ENCODE assay signal across 25 mouse cellular contexts in the genomic region with DNA sequence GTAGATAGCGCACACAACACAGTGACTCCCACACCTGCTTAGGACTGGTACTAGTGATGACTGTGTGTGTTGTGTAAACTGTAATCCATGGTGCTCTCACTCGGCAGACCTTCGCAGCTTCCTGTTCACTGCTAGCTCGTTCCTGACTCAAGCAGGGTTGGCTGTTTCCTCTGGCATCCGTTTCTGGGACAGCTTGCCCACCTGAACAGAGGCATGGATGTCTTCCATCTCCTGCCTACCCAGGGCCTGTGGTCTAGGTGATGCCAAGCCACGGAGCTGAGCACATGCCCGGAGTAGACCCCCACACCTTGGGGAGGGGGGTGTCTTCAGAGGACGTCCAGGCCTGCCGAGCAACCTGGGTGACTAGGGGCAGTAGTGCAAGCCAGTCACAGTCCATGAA. TPM values are rescaled to one million over a fixed set of nuclear protein-coding genes. Genes with fewer than 3 reads are reported as not detected.
DNase-seq lines count a peak whose midpoint lies in the region; ATAC-seq lines count a peak whose summit lies in the region.
"Had no signal": no experiment of that assay in that cellular context is flagged by ENCODE, and none has a peak within 500 bp of the region (broad histone marks: within the 10 kb centered on the region; RNA-seq: fewer than 3 reads in every experiment).

No protein-coding gene starts in this region.

- H3K27me3 ChIP-seq in forebrain, embryonic 10.5 days (ENCODE audit: poor library complexity, severe bottlenecking) = peaks cover 64% of the 10 kb centered on the region
- H3K27me3 ChIP-seq in forebrain, embryonic 11.5 days (ENCODE audit: control insufficient read depth, insufficient read depth, low read length) = no peaks in the 10 kb centered on the region
- peaks cover 83% of the 10 kb centered on the region for H3K27me3 ChIP-seq in midbrain, embryonic 10.5 days (ENCODE audit: low read depth, poor library complexity, severe bottlenecking)
- no peaks in the 10 kb centered on the region for H3K27me3 ChIP-seq in midbrain, embryonic 15.5 days (replicated peaks)
- no peaks in the 10 kb centered on the region for H3K27me3 ChIP-seq in forebrain, embryonic 14.5 days (replicated peaks; ENCODE audit: control insufficient read depth, insufficient read depth, low read length)
- H3K27me3 ChIP-seq: intestine, embryonic 15.5 days; neural tube, embryonic 12.5 days had no signal

- no peak overlapping the region for H3K4me2 ChIP-seq in forebrain, embryonic 11.5 days (ENCODE audit: low read depth, low read length, severe bottlenecking)
- H3K4me2 ChIP-seq in midbrain, embryonic 15.5 days = no peak overlapping the region
- no peak overlapping the region for H3K4me2 ChIP-seq in forebrain, embryonic 14.5 days (ENCODE audit: low read length)
- H3K4me2 ChIP-seq: hindbrain, embryonic 12.5 days; intestine, embryonic 15.5 days; midbrain, embryonic 11.5 days; neural tube, embryonic 12.5 days had no signal

- no peak overlapping the region for H3K9ac ChIP-seq in forebrain, embryonic 11.5 days (ENCODE audit: low read length)
- H3K9ac ChIP-seq in midbrain, embryonic 15.5 days = no peak overlapping the region
- no peak overlapping the region for H3K9ac ChIP-seq in forebrain, embryonic 14.5 days (ENCODE audit: low read length)
- H3K9ac ChIP-seq: hindbrain, embryonic 12.5 days; intestine, embryonic 15.5 days; neural tube, embryonic 12.5 days had no signal

- DNase-seq in forebrain, embryonic 10.5 days (ENCODE audit: extremely low spot score, low spot score) = no peak
- DNase-seq in forebrain, embryonic 11.5 days (ENCODE audit: low spot score) = no peak
- no peak for DNase-seq in midbrain, embryonic 10.5 days (ENCODE audit: low spot score)
- no peak for DNase-seq in forebrain, embryonic 14.5 days (ENCODE audit: low spot score)
- no peak for DNase-seq in MN1 (ENCODE audit: low spot score)
- DNase-seq in heart, postnatal 4 days = no peak
- DNase-seq: adrenal gland, postnatal 10 days; gastrocnemius, postnatal 14 days; kidney, adult 9 months; kidney, postnatal 36 days; lung, adult 2 months; right cerebral cortex, adult 18-20 months; thymus, postnatal 14 days had no signal

- peak overlapping the region; percentile 78 for H3K27ac ChIP-seq in forebrain, embryonic 10.5 days
- H3K27ac ChIP-seq in forebrain, embryonic 11.5 days (ENCODE audit: low read depth, low read length) = no peak overlapping the region
- peak overlapping the region; percentile 4 for H3K27ac ChIP-seq in midbrain, embryonic 10.5 days (replicated peaks)
- no peak overlapping the region for H3K27ac ChIP-seq in midbrain, embryonic 15.5 days
- H3K27ac ChIP-seq in forebrain, embryonic 14.5 days (ENCODE audit: low read depth, low read length) = peak overlapping the region; percentile 88; the same call in 1 of the 2 replicates
- H3K27ac ChIP-seq: hindbrain, embryonic 12.5 days; intestine, embryonic 15.5 days; neural tube, embryonic 12.5 days had no signal

- no peaks in the 10 kb centered on the region for H3K36me3 ChIP-seq in forebrain, embryonic 10.5 days (replicated peaks)
- no peaks in the 10 kb centered on the region for H3K36me3 ChIP-seq in forebrain, embryonic 11.5 days (ENCODE audit: control insufficient read depth, insufficient read depth, low read length)
- H3K36me3 ChIP-seq in midbrain, embryonic 10.5 days = no peaks in the 10 kb centered on the region
- H3K36me3 ChIP-seq in midbrain, embryonic 15.5 days (replicated peaks) = no peaks in the 10 kb centered on the region
- no peaks in the 10 kb centered on the region for H3K36me3 ChIP-seq in forebrain, embryonic 14.5 days (ENCODE audit: control insufficient read depth, insufficient read depth, low read length)
- H3K36me3 ChIP-seq: hindbrain, embryonic 12.5 days; intestine, embryonic 15.5 days; neural tube, embryonic 12.5 days had no signal

- peaks cover 64% of the 10 kb centered on the region for H3K4me1 ChIP-seq in forebrain, embryonic 10.5 days
- H3K4me1 ChIP-seq in forebrain, embryonic 11.5 days (replicated peaks; ENCODE audit: control insufficient read depth, insufficient read depth, low read length) = peaks cover 7% of the 10 kb centered on the region; the same call in 1 of the 2 replicates
- H3K4me1 ChIP-seq in midbrain, embryonic 10.5 days = peaks cover 40% of the 10 kb centered on the region
- peaks cover 15% of the 10 kb centered on the region for H3K4me1 ChIP-seq in midbrain, embryonic 15.5 days
- peaks cover 17% of the 10 kb centered on the region for H3K4me1 ChIP-seq in forebrain, embryonic 14.5 days (ENCODE audit: control insufficient read depth, insufficient read depth, low read length)
- H3K4me1 ChIP-seq: intestine, embryonic 15.5 days had no signal

- ATAC-seq in forebrain, embryonic 11.5 days (replicated peaks; ENCODE audit: low FRiP score) = no peak
- no peak for ATAC-seq in midbrain, embryonic 15.5 days (replicated peaks)
- no peak for ATAC-seq in forebrain, embryonic 14.5 days
- ATAC-seq: activated CD4-positive, CD25-positive, alpha-beta regulatory T cell, adult 4 months had no signal

- H3K4me3 ChIP-seq in forebrain, embryonic 10.5 days = no peak overlapping the region
- no peak overlapping the region for H3K4me3 ChIP-seq in forebrain, embryonic 11.5 days (ENCODE audit: low read depth, low read length)
- H3K4me3 ChIP-seq in midbrain, embryonic 10.5 days = no peak overlapping the region
- H3K4me3 ChIP-seq in midbrain, embryonic 15.5 days = no peak overlapping the region
- no peak overlapping the region for H3K4me3 ChIP-seq in forebrain, embryonic 14.5 days (ENCODE audit: low read depth, low read length)
- H3K4me3 ChIP-seq: erythroblast, embryonic 14.5 days; hindbrain, embryonic 12.5 days; intestine, embryonic 15.5 days; neural tube, embryonic 12.5 days had no signal

- no peaks in the 10 kb centered on the region for H3K9me3 ChIP-seq in forebrain, embryonic 10.5 days
- no peaks in the 10 kb centered on the region for H3K9me3 ChIP-seq in forebrain, embryonic 11.5 days (ENCODE audit: control insufficient read depth, low read length)
- no peaks in the 10 kb centered on the region for H3K9me3 ChIP-seq in midbrain, embryonic 10.5 days (replicated peaks)
- no peaks in the 10 kb centered on the region for H3K9me3 ChIP-seq in midbrain, embryonic 15.5 days
- no peaks in the 10 kb centered on the region for H3K9me3 ChIP-seq in forebrain, embryonic 14.5 days (replicated peaks; ENCODE audit: control insufficient read depth, low read length)
- H3K9me3 ChIP-seq: hindbrain, embryonic 12.5 days; intestine, embryonic 15.5 days; neural tube, embryonic 12.5 days had no signal

- 86% methylated on average over 9 of the region's 9 CpGs for WGBS in forebrain, embryonic 10.5 days
- 87% methylated on average over 9 of the region's 9 CpGs for WGBS in forebrain, embryonic 11.5 days
- 88% methylated on average over 9 of the region's 9 CpGs for WGBS in midbrain, embryonic 10.5 days
- 85% methylated on average over 9 of the region's 9 CpGs for WGBS in midbrain, embryonic 15.5 days
- 86% methylated on average over 9 of the region's 9 CpGs for WGBS in forebrain, embryonic 14.5 days

RNA-seq across cellular contexts. Expression of a gene that starts 54.7 kb away (rescaled TPM):
- polyA plus RNA-seq in forebrain, embryonic 10.5 days (2016; fragmentation: Nextera tagmentation; extraction: Ambion mirVana) = 0.87 and 2.7 TPM in 2 replicates
- 6.0 and 7.4 TPM in 2 replicates for polyA plus RNA-seq in forebrain, embryonic 11.5 days (2014; fragmentation: Nextera tagmentation; extraction: Ambion mirVana)
- 7.7 and 15.9 TPM in 2 replicates for polyA plus RNA-seq in midbrain, embryonic 10.5 days (2016; fragmentation: Nextera tagmentation; extraction: Ambion mirVana)
- 52.0 and 58.2 TPM in 2 replicates for polyA plus RNA-seq in midbrain, embryonic 15.5 days (2015; fragmentation: Nextera tagmentation; extraction: Ambion mirVana)
- 24.3 and 30.6 TPM in 2 replicates for polyA plus RNA-seq in forebrain, embryonic 14.5 days (2014; fragmentation: Nextera tagmentation; extraction: Ambion mirVana)
- not detected for total RNA-seq in heart, postnatal 4 days (2021)
- total RNA-seq: adrenal gland, postnatal 10 days; common myeloid progenitor, adult 5-6 weeks; gastrocnemius, postnatal 14 days; heart, adult 8-10 months; liver, adult 2 months had no signal
- polyA plus RNA-seq: activated CD4-positive, CD25-positive, alpha-beta regulatory T cell, adult 4 months; heart, postnatal 0 days; intestine, embryonic 15.5 days; liver, adult 2 months; lung, adult 2 months; small intestine, adult 2 months had no signal

Comparison
In these comparisons a context has a peak if more than half of its experiments do, and no peak if none do; other contexts are left out.
1. H3K27ac ChIP-seq: peak in forebrain, embryonic 10.5 days (single experiment), midbrain, embryonic 10.5 days (single experiment) and forebrain, embryonic 14.5 days (single experiment); none in forebrain, embryonic 11.5 days (single experiment) and midbrain, embryonic 15.5 days (single experiment).